8 mouse cellular contexts compared by ENCODE assay signal in the genomic region with DNA sequence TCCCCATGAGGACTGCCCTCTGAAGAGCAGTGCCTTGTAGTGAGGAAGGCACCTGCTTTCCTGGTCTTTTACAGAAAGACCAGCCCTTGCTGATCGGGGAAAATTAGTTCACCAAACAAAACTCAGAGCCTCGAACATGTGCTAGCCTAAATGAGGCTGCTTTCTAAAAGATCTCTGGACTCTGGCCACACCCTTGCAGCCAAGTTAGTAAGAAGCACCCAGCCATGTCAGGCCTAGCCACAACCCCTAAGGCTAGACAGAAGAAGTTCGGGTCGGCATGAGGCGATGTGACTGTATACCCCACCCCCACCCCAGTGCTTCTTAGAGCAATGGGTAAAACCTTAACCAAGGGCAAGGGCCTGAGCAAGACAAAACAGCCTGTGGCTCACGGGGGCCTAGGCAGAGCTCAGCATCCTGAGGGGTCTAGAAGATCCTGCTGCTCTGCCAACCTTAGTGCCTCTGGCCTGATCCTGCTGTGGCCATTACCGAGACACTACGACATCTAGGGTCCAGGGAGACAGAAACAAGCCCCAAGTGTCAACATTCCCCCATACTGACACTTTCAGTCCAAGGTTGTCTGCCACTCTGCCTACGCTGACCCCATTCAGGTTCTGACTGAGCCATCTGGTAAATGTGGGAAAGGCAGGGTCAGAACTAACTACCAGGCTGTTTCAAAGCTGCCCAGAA. TPM values are rescaled to one million over a fixed set of nuclear protein-coding genes. Genes with fewer than 3 reads are reported as not detected.
DNase-seq lines count a peak whose midpoint lies in the region; ATAC-seq and TF ChIP-seq lines count a peak whose summit lies in the region.

No protein-coding gene starts in this region.

- ATAC-seq in hindbrain, postnatal 0 days: no peak
- no peak for ATAC-seq in liver, embryonic 13.5 days (ENCODE audit: low read depth)
- no peak for ATAC-seq in stomach, postnatal 0 days (ENCODE audit: low FRiP score, low TSS enrichment)

- no peak for DNase-seq in cerebellum, adult 2 months
- DNase-seq in cerebellum, adult 8-10 months: no peak
- no peak for DNase-seq in hindbrain, postnatal 0 days (ENCODE audit: low spot score)
- no peak for DNase-seq in liver, embryonic 13.5 days
- DNase-seq in stomach, postnatal 0 days (ENCODE audit: low spot score): no peak
- DNase-seq in T-cell, adult 2 months (ENCODE audit: low spot score): no peak
- no peak for DNase-seq in gastrocnemius, postnatal 36 days

- peak overlapping the region; percentile 19 for H3K4me3 ChIP-seq in cerebellum, adult 2 months (replicated peaks; ENCODE audit: insufficient read depth, low read depth, low read length)
- H3K4me3 ChIP-seq in brown adipose tissue, adult 24 weeks (ENCODE audit: insufficient read depth, low read depth, low read length): peak overlapping the region; percentile 79
- H3K4me3 ChIP-seq in hindbrain, postnatal 0 days (ENCODE audit: low read length): peak overlapping the region; percentile 95
- H3K4me3 ChIP-seq in liver, embryonic 13.5 days (replicated peaks): peak overlapping the region; percentile 88
- peak overlapping the region; percentile 92; the same call in 1 of the 2 replicates for H3K4me3 ChIP-seq in stomach, postnatal 0 days (ENCODE audit: low read depth, low read length)

- intact Hi-C loops in gastrocnemius, postnatal 36 days (cut with DNase I): no loop called here

- peak overlapping the region; percentile 95 for H3K4me2 ChIP-seq in hindbrain, postnatal 0 days (ENCODE audit: low read depth, low read length)
- peak overlapping the region; percentile 98 for H3K4me2 ChIP-seq in liver, embryonic 13.5 days
- peak overlapping the region; percentile 94 for H3K4me2 ChIP-seq in stomach, postnatal 0 days (replicated peaks; ENCODE audit: low read depth)

- WGBS in cerebellum, adult 2 months: 43% methylated on average over 9 of the region's 9 CpGs
- WGBS in hindbrain, postnatal 0 days: 61% methylated on average over 9 of the region's 9 CpGs
- 12% methylated on average over 9 of the region's 9 CpGs for WGBS in liver, embryonic 13.5 days (ENCODE audit: insufficient replicate concordance)
- 53% methylated on average over 9 of the region's 9 CpGs for WGBS in stomach, postnatal 0 days

- no peak for TF ChIP-seq EP300 in stomach, postnatal 0 days (optimal IDR thresholded peaks at IDR 0.05)

- no peak for TF ChIP-seq POLR2A in cerebellum, adult 2 months (IDR thresholded peaks at IDR 0.05; ENCODE audit: borderline replicate concordance, insufficient read depth, low read length)

- 0 out of 2 replicates have a peak, but pooled peaks cover 4% of the 10 kb centered on the region for H3K36me3 ChIP-seq in hindbrain, postnatal 0 days (ENCODE audit: insufficient read depth, low read length)
- H3K36me3 ChIP-seq in liver, embryonic 13.5 days: peaks cover 14% of the 10 kb centered on the region; the same call in 1 of the 2 replicates
- no peaks in the 10 kb centered on the region; the same call in 1 of the 2 replicates for H3K36me3 ChIP-seq in stomach, postnatal 0 days (ENCODE audit: control insufficient read depth, insufficient read depth, low read length)

- no peak overlapping the region for H3K27ac ChIP-seq in cerebellum, adult 2 months (ENCODE audit: insufficient read depth, low read length)
- H3K27ac ChIP-seq in brown adipose tissue, adult 24 weeks (replicated peaks; ENCODE audit: low read depth, low read length): peak overlapping the region; percentile 16
- H3K27ac ChIP-seq in hindbrain, postnatal 0 days: no peak overlapping the region
- H3K27ac ChIP-seq in liver, embryonic 13.5 days: peak overlapping the region; percentile 95
- peak overlapping the region; percentile 49 for H3K27ac ChIP-seq in stomach, postnatal 0 days (replicated peaks)

- no peaks in the 10 kb centered on the region for H3K27me3 ChIP-seq in cerebellum, adult 2 months (ENCODE audit: control insufficient read depth, insufficient read depth, low read length)
- no peaks in the 10 kb centered on the region for H3K27me3 ChIP-seq in hindbrain, postnatal 0 days (ENCODE audit: insufficient read depth, low read length)
- no peaks in the 10 kb centered on the region for H3K27me3 ChIP-seq in liver, embryonic 13.5 days
- H3K27me3 ChIP-seq in stomach, postnatal 0 days (ENCODE audit: control insufficient read depth, insufficient read depth, low read length): no peaks in the 10 kb centered on the region

- H3K9me3 ChIP-seq in hindbrain, postnatal 0 days (ENCODE audit: low read length): no peaks in the 10 kb centered on the region
- no peaks in the 10 kb centered on the region for H3K9me3 ChIP-seq in liver, embryonic 13.5 days (replicated peaks)
- H3K9me3 ChIP-seq in stomach, postnatal 0 days (ENCODE audit: control insufficient read depth, low read length): no peaks in the 10 kb centered on the region

- peak overlapping the region; percentile 98; the same call in 1 of the 2 replicates for H3K9ac ChIP-seq in hindbrain, postnatal 0 days (replicated peaks; ENCODE audit: low read length)
- H3K9ac ChIP-seq in liver, embryonic 13.5 days: peak overlapping the region; percentile 96
- H3K9ac ChIP-seq in stomach, postnatal 0 days (ENCODE audit: low read length): peak overlapping the region; percentile 98; the same call in 1 of the 2 replicates

- H3K4me1 ChIP-seq in cerebellum, adult 2 months (ENCODE audit: control insufficient read depth, insufficient read depth, low read length): peaks cover 29% of the 10 kb centered on the region
- peaks cover 41% of the 10 kb centered on the region for H3K4me1 ChIP-seq in brown adipose tissue, adult 24 weeks (ENCODE audit: control insufficient read depth, insufficient read depth, insufficient read length, low read length)
- H3K4me1 ChIP-seq in hindbrain, postnatal 0 days (ENCODE audit: insufficient read depth, low read length): peaks cover 45% of the 10 kb centered on the region
- peaks cover 89% of the 10 kb centered on the region for H3K4me1 ChIP-seq in liver, embryonic 13.5 days (replicated peaks)
- peaks cover 25% of the 10 kb centered on the region for H3K4me1 ChIP-seq in stomach, postnatal 0 days (replicated peaks; ENCODE audit: control insufficient read depth, insufficient read depth)

- no peak for TF ChIP-seq CTCF in cerebellum, adult 2 months (IDR thresholded peaks at IDR 0.05; ENCODE audit: borderline replicate concordance, insufficient read depth, low read depth, low read length)
- no peak for TF ChIP-seq CTCF in hindbrain, postnatal 0 days (IDR thresholded peaks at IDR 0.05; ENCODE audit: low read depth)
- TF ChIP-seq CTCF in stomach, postnatal 0 days (IDR thresholded peaks at IDR 0.05; ENCODE audit: low read depth): no peak

RNA-seq across cellular contexts. Expression of a gene that starts 10.1 kb away (rescaled TPM):
- polyA plus RNA-seq in cerebellum, adult 2 months (2012; rRNA removed): 45.5 and 57.2 TPM in 2 replicates
- polyA plus RNA-seq in brown adipose tissue, adult 24 weeks (2012; ENCODE audit: insufficient read depth, insufficient read length, missing spikeins): 16.3 and 16.8 TPM in 2 replicates
- total RNA-seq in hindbrain, postnatal 0 days (2014; rRNA removed): 128 and 129 TPM in 2 replicates
- 39.4 and 44.4 TPM in 2 replicates for polyA plus RNA-seq in hindbrain, postnatal 0 days (2015; fragmentation: Nextera tagmentation; extraction: Ambion mirVana)
- polyA plus RNA-seq in liver, embryonic 13.5 days (2015; fragmentation: Nextera tagmentation; extraction: Ambion mirVana): 20.7 and 21.7 TPM in 2 replicates
- polyA plus RNA-seq in stomach, postnatal 0 days (2015; fragmentation: Nextera tagmentation; extraction: Ambion mirVana): 20.7 and 23.9 TPM in 2 replicates
- 1 to 10 TPM; 8.5 to 9.5 TPM for total RNA-seq in gastrocnemius, postnatal 36 days (2021)

RNA-seq across cellular contexts. Expression of a gene that starts 22.7 kb away (rescaled TPM):
- 0.06 TPM in 1 of 2 replicates, not detected in the other for polyA plus RNA-seq in cerebellum, adult 2 months (2012; rRNA removed)
- polyA plus RNA-seq in brown adipose tissue, adult 24 weeks (2012; ENCODE audit: insufficient read depth, insufficient read length, missing spikeins): not detected in 2 replicates
- total RNA-seq in hindbrain, postnatal 0 days (2014; rRNA removed): not detected in 2 replicates
- polyA plus RNA-seq in hindbrain, postnatal 0 days (2015; fragmentation: Nextera tagmentation; extraction: Ambion mirVana): not detected in 2 replicates
- 0.06 TPM in 1 of 2 replicates, not detected in the other for polyA plus RNA-seq in liver, embryonic 13.5 days (2015; fragmentation: Nextera tagmentation; extraction: Ambion mirVana)
- polyA plus RNA-seq in stomach, postnatal 0 days (2015; fragmentation: Nextera tagmentation; extraction: Ambion mirVana): not detected in 2 replicates
- total RNA-seq in gastrocnemius, postnatal 36 days (2021): not detected

RNA-seq across cellular contexts. Expression of a gene that starts 37.2 kb away (rescaled TPM):
- polyA plus RNA-seq in cerebellum, adult 2 months (2012; rRNA removed): 1.4 and 1.5 TPM in 2 replicates
- polyA plus RNA-seq in brown adipose tissue, adult 24 weeks (2012; ENCODE audit: insufficient read depth, insufficient read length, missing spikeins): not detected in 2 replicates
- total RNA-seq in hindbrain, postnatal 0 days (2014; rRNA removed): 0.10 TPM in 1 of 2 replicates, not detected in the other
- polyA plus RNA-seq in hindbrain, postnatal 0 days (2015; fragmentation: Nextera tagmentation; extraction: Ambion mirVana): 0.79 and 1.2 TPM in 2 replicates
- not detected in 2 replicates for polyA plus RNA-seq in liver, embryonic 13.5 days (2015; fragmentation: Nextera tagmentation; extraction: Ambion mirVana)
- polyA plus RNA-seq in stomach, postnatal 0 days (2015; fragmentation: Nextera tagmentation; extraction: Ambion mirVana): not detected in 2 replicates
- not detected for total RNA-seq in gastrocnemius, postnatal 36 days (2021)

RNA-seq across cellular contexts. Expression of a gene that starts 40.2 kb away (rescaled TPM):
- not detected in 2 replicates for polyA plus RNA-seq in cerebellum, adult 2 months (2012; rRNA removed)
- not detected in 2 replicates for polyA plus RNA-seq in brown adipose tissue, adult 24 weeks (2012; ENCODE audit: insufficient read depth, insufficient read length, missing spikeins)
- total RNA-seq in hindbrain, postnatal 0 days (2014; rRNA removed): not detected in 2 replicates
- polyA plus RNA-seq in hindbrain, postnatal 0 days (2015; fragmentation: Nextera tagmentation; extraction: Ambion mirVana): not detected in 2 replicates
- 0.10 TPM in 1 of 2 replicates, not detected in the other for polyA plus RNA-seq in liver, embryonic 13.5 days (2015; fragmentation: Nextera tagmentation; extraction: Ambion mirVana)
- not detected in 2 replicates for polyA plus RNA-seq in stomach, postnatal 0 days (2015; fragmentation: Nextera tagmentation; extraction: Ambion mirVana)
- not detected for total RNA-seq in gastrocnemius, postnatal 36 days (2021)

RNA-seq across cellular contexts. Expression of a gene that starts 44.4 kb away (rescaled TPM):
- polyA plus RNA-seq in cerebellum, adult 2 months (2012; rRNA removed): 0.10 and 0.11 TPM in 2 replicates
- polyA plus RNA-seq in brown adipose tissue, adult 24 weeks (2012; ENCODE audit: insufficient read depth, insufficient read length, missing spikeins): 2.6 and 4.5 TPM in 2 replicates
- total RNA-seq in hindbrain, postnatal 0 days (2014; rRNA removed): 0.05 and 0.07 TPM in 2 replicates
- 0.10 and 0.24 TPM in 2 replicates for polyA plus RNA-seq in hindbrain, postnatal 0 days (2015; fragmentation: Nextera tagmentation; extraction: Ambion mirVana)
- 0.17 and 0.22 TPM in 2 replicates for polyA plus RNA-seq in liver, embryonic 13.5 days (2015; fragmentation: Nextera tagmentation; extraction: Ambion mirVana)
- polyA plus RNA-seq in stomach, postnatal 0 days (2015; fragmentation: Nextera tagmentation; extraction: Ambion mirVana): 0.07 and 0.11 TPM in 2 replicates
- under 1 TPM; 0.26 to 0.57 TPM for total RNA-seq in gastrocnemius, postnatal 36 days (2021)

Comparison
In these comparisons a context has a peak if more than half of its experiments do, and no peak if none do; other contexts are left out.
1. H3K27ac ChIP-seq: peak in brown adipose tissue, adult 24 weeks (single experiment), liver, embryonic 13.5 days (single experiment) and stomach, postnatal 0 days (single experiment); none in cerebellum, adult 2 months (single experiment) and hindbrain, postnatal 0 days (single experiment).
2. H3K4me3 ChIP-seq: peak in every context shown above with its lines; median percentile 95 in hindbrain, postnatal 0 days; 92 in stomach, postnatal 0 days; 88 in liver, embryonic 13.5 days; 79 in brown adipose tissue, adult 24 weeks; 19 in cerebellum, adult 2 months.
3. Peak in every context shown above with its lines, with median percentiles within 50 percentile points of each other: H3K4me2 ChIP-seq and H3K9ac ChIP-seq.